Mouse (Mus musculus) forebrain, embryonic 10.5 days (tissue): ENCODE data around the gene Cyfip1. TPM values are rescaled to one million over a fixed set of nuclear protein-coding genes. Genes with fewer than 3 reads are reported as not detected.

ENCODE experiments used
- DNase-seq: peaks from one replicate; pipeline ENCODE4 v3.0.0-alpha.2; 2017; ENCODE audit warnings: low spot score; ENCODE audit errors: extremely low spot score
- H3K27ac ChIP-seq: fragments of 300-500 bp; sonication (generic); 2 replicates; pipeline ENCODE4 v1.5.1; 2016; ENCODE audit warnings: mild to moderate bottlenecking
- H3K27me3 ChIP-seq: fragments of 300-500 bp; sonication (generic); 2 replicates; pipeline ENCODE4 v1.6.1; 2016; ENCODE audit warnings: mild to moderate bottlenecking; ENCODE audit not compliant: poor library complexity, severe bottlenecking
- H3K36me3 ChIP-seq: fragments of 300-500 bp; sonication (generic); replicated peaks from 2 replicates; pipeline ENCODE4 v1.6.1; 2016; ENCODE audit warnings: mild to moderate bottlenecking, moderate library complexity
- H3K4me1 ChIP-seq: fragments of 300-500 bp; sonication (generic); 2 replicates; pipeline ENCODE4 v1.6.1; 2016
- H3K4me3 ChIP-seq: fragments of 300-500 bp; sonication (generic); 2 replicates; pipeline ENCODE4 v1.5.1; 2016; ENCODE audit warnings: mild to moderate bottlenecking, moderate library complexity
- H3K9me3 ChIP-seq: fragments of 300-500 bp; sonication (generic); 2 replicates; pipeline ENCODE4 v1.6.1; 2016; ENCODE audit warnings: mild to moderate bottlenecking, moderate library complexity
- WGBS: fragments of 180-500 bp; shearing (Covaris S2); methylation state at CpG from one replicate; pipeline ENCODE4 v1.1.7; 2016; 5-methylcytosine and 5-hydroxymethylcytosine counted together
- polyA plus RNA-seq: library from polyadenylated mRNA; unstranded; fragments of >200 nt; fragmentation: Nextera tagmentation; extraction: Ambion mirVana; gene quantifications from 2 replicates; pipeline ENCODE4 v1.2.1, GENCODE M21; 2016

The Cyfip1 gene
- polyA plus RNA-seq, 1 experiment from 2014 or later = 87.6 TPM

DNA sequence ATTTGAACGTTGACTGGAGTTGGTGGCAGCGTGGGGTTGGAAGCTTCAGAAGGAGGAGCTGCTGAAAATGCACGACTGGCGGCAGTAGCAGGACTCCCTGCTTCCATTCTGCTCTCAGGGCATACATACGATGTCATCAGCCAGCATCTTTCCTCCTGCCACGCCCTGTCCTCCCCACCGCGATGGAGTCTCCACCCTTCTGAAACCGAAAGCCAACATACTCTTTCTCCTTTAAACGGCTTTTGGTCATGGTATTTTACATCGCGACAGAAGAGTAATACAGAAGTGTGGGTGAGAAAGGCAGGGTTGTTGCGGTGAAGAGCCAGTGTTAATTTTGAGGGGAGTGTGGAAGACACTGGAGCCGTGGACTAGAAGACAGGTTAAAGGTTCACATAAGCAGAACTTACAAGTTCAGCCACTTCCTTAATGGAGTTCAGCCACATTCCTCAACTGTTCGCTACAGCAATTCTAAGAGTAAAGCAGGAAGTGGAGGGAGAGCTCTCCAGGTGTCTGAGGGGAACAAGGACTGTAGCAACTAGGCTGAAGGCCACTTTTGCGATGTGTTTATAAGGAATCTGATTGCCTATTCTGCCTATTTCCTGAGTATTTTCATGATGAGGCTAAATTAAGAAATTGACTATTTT lies 126.8 kb downstream of the Cyfip1 start:
- 50% methylated on average over 16 of the region's 16 CpGs for WGBS
- H3K27me3 ChIP-seq = no peaks in the 10 kb centered on the region
- no peak overlapping the region for H3K27ac ChIP-seq
- no peaks in the 10 kb centered on the region for H3K36me3 ChIP-seq
- H3K9me3 ChIP-seq = no peaks in the 10 kb centered on the region
- no peak for DNase-seq
- H3K4me1 ChIP-seq = peaks cover 20% of the 10 kb centered on the region
- no peak overlapping the region for H3K4me3 ChIP-seq

- Histone ChIP-seq H3K27me3 (no peaks in the 10 kb centered on the region), H3K27ac (no peak overlapping the region), H3K36me3 (peaks cover 8% of the 10 kb centered on the region), H3K9me3 (0 out of 2 replicates have a peak, but pooled peaks cover 2% of the 10 kb centered on the region), H3K4me3 (no peak overlapping the region), H3K4me1 (peaks cover 19% of the 10 kb centered on the region)
- DNase-seq = no peak
- WGBS = 77% methylated on average over 1 of the region's 1 CpGs
Observed at GRCm38 (mm10) chr7:55969415-55969814, 127.9 kb downstream of the Cyfip1 start.

DNA sequence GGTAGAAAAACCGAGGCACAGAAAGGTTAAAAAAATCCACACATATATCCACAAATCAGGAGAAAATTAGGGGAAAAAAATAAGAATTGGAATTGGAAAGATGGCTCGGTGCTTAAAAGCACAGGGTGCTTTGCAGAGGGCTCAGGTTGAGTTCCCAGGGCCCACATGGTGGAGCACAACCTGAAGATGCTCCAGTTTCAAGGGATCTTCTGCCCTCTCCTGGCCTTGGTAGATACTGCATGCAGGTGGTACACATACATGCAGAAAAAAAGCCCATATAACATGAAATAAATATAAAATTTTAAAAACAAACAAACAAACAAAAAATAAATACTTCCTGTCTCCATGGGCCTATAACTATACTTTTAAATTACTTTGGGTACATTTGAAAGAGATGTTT lies 132.9 kb downstream of the Cyfip1 start:
- Histone ChIP-seq H3K36me3 (peaks cover 21% of the 10 kb centered on the region), H3K27ac (no peak overlapping the region), H3K9me3 (0 out of 2 replicates have a peak, but pooled peaks cover 3% of the 10 kb centered on the region), H3K27me3 (no peaks in the 10 kb centered on the region), H3K4me1 (no peaks in the 10 kb centered on the region), H3K4me3 (no peak overlapping the region)
- 93% methylated on average over 2 of the region's 2 CpGs for WGBS
- no peak for DNase-seq

DNA sequence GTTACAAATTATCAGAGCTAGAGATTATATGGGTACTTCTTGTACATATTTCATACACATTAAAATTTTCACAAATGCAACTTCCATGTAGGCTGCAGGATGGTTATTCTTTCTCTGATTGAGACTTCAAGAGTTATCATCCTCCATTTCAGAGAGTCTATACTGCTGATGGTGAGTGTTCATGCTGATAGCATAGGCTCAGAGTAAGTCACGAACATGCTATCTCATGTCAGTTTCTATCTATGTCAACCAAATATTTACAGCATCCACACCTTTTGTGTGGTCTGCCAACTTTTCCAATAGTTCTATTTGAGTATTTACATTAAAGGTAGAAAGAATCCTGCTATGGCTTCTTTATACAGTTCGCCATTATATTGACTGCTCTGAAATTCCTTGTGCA lies 140.0 kb downstream of the Cyfip1 start:
- Histone ChIP-seq H3K27ac (no peak overlapping the region), H3K9me3 (no peaks in the 10 kb centered on the region)

More for the DNA sequence above, 140.0 kb downstream of the Cyfip1 start:
- no peak overlapping the region for H3K4me3 ChIP-seq
- 95% methylated on average over 2 of the region's 2 CpGs for WGBS
- no peaks in the 10 kb centered on the region for H3K27me3 ChIP-seq
- DNase-seq = no peak
- H3K36me3 ChIP-seq = peaks cover 21% of the 10 kb centered on the region
- H3K4me1 ChIP-seq = no peaks in the 10 kb centered on the region

Other genes with a start within 250 kb of the Cyfip1 start
- gene Siglech, start 73.6 kb upstream of the Cyfip1 start, polyA plus RNA-seq = 0.17 and 0.24 TPM in 2 replicates
- 33.5 and 36.2 TPM in 2 replicates for gene Tubgcp5, start 47.6 kb upstream of the Cyfip1 start, polyA plus RNA-seq
- gene Nipa2, start 120.7 kb downstream of the Cyfip1 start, polyA plus RNA-seq = 39.5 and 42.9 TPM in 2 replicates
- 6.4 and 6.5 TPM in 2 replicates for gene Nipa1, start 178.2 kb downstream of the Cyfip1 start, polyA plus RNA-seq
- 19.0 and 19.8 TPM in 2 replicates for gene Herc2, start 208.5 kb downstream of the Cyfip1 start, polyA plus RNA-seq